Mouse (Mus musculus): ENCODE data around the gene Gm13271.

- TF ChIP-seq CTCF (conservative IDR thresholded peaks at IDR 0.05; ENCODE audit: low read length) (no peak), POU5F1 (IDR thresholded peaks at IDR 0.05; ENCODE audit: borderline replicate concordance, low read length) (no peak), NANOG (IDR thresholded peaks at IDR 0.05; ENCODE audit: borderline replicate concordance, low read length) (no peak)
These were observed 32.6 kb upstream of the Gm13271 start, which contains the start of the genes Gm26566 and Klhl9 for GRCm38 (mm10) chr4:88721791-88722721.

Data from E14TG2a.4 (cell line).